Mouse (Mus musculus): ENCODE data around the gene Ifna11. TPM values are rescaled to one million over a fixed set of nuclear protein-coding genes. Genes with fewer than 3 reads are reported as not detected.
"Not testable (repeated sequence)": the region's sequence is repeated elsewhere in the genome, so short reads cannot be mapped to it uniquely, and the experiment has no call there.

The Ifna11 gene
- total RNA-seq (2021) = not detected
- long read RNA-seq, experiment 1 = 0 reads
- long read RNA-seq, experiment 2 = 0 reads

- intact Hi-C loops (cut with DNase I) = loop anchor here (2.0 kb wide), 1 partner anchor 137 kb away; the partner anchor contains the start of gene Ifna2
- DNase-seq = no peak
Measured at GRCm38 (mm10) chr4:88819659-88820058, at the start of gene Ifna11. Gene Ifna11, plus strand, starts transcription at chr4:88819959.

GRCm38 (mm10) chr4:88773534-88773933 is 46.2 kb upstream of the Ifna11 start, which contains the start of gene Gm13290:
Gene Gm13290, plus strand, starts transcription at chr4:88773834.
- intact Hi-C loops (cut with DNase I) = not testable (repeated sequence)

GRCm38 (mm10) chr4:88776622-88777021 is 43.1 kb upstream of the Ifna11 start, which contains the start of gene Gm13289:
Gene Gm13289, plus strand, starts transcription at chr4:88776922.
- intact Hi-C loops (cut with DNase I); DNase-seq: not testable (repeated sequence)

More at GRCm38 (mm10) chr4:88773534-88773933, 46.2 kb upstream of the Ifna11 start, which contains the start of gene Gm13290:
- DNase-seq = not testable (repeated sequence)

GRCm38 (mm10) chr4:88779550-88779949 is 40.2 kb upstream of the Ifna11 start, which contains the start of gene Gm13272:
Gene Gm13272, plus strand, starts transcription at chr4:88779850.
- intact Hi-C loops (cut with DNase I); DNase-seq: not testable (repeated sequence)

- DNase-seq; intact Hi-C loops (cut with DNase I): not testable (repeated sequence)
Measured at GRCm38 (mm10) chr4:88780320-88780719, 39.4 kb upstream of the Ifna11 start.

GRCm38 (mm10) chr4:88781831-88782230 is 37.9 kb upstream of the Ifna11 start, which contains the start of gene Ifnz:
Gene Ifnz, plus strand, starts transcription at chr4:88782131.
- intact Hi-C loops (cut with DNase I); DNase-seq: not testable (repeated sequence)

- DNase-seq; intact Hi-C loops (cut with DNase I): not testable (repeated sequence)
Measured at GRCm38 (mm10) chr4:88782335-88782734, 37.4 kb upstream of the Ifna11 start.

GRCm38 (mm10) chr4:88785409-88785808 is 34.4 kb upstream of the Ifna11 start, which contains the start of gene Gm13276:
Gene Gm13276, plus strand, starts transcription at chr4:88785709.
- DNase-seq; intact Hi-C loops (cut with DNase I): not testable (repeated sequence)

GRCm38 (mm10) chr4:88788402-88788801 is 31.4 kb upstream of the Ifna11 start, which contains the start of gene Gm13277:
Gene Gm13277, plus strand, starts transcription at chr4:88788632.
- DNase-seq = peak; percentile 34 to 63
- intact Hi-C loops (cut with DNase I) = not testable (repeated sequence)

GRCm38 (mm10) chr4:88791250-88791649 is 28.5 kb upstream of the Ifna11 start, which contains the start of gene Gm13278:
Gene Gm13278, plus strand, starts transcription at chr4:88791550.
- intact Hi-C loops (cut with DNase I); DNase-seq: not testable (repeated sequence)

GRCm38 (mm10) chr4:88793936-88794675 is 25.7 kb upstream of the Ifna11 start, which contains the start of gene Gm13275:
Gene Gm13275, plus strand, starts transcription at chr4:88794487.
- intact Hi-C loops (cut with DNase I) = not testable (repeated sequence)
- peak; percentile 45 to 80 for DNase-seq

- DNase-seq; intact Hi-C loops (cut with DNase I): not testable (repeated sequence)
Measured at GRCm38 (mm10) chr4:88797097-88797496, 22.7 kb upstream of the Ifna11 start, which contains the start of gene Gm13279. Gene Gm13279, plus strand, starts transcription at chr4:88797397.

- DNase-seq; intact Hi-C loops (cut with DNase I): not testable (repeated sequence)
Measured at GRCm38 (mm10) chr4:88799365-88799764, 20.4 kb upstream of the Ifna11 start, which contains the start of gene Gm13285. Gene Gm13285, plus strand, starts transcription at chr4:88799665.

- intact Hi-C loops (cut with DNase I); DNase-seq: not testable (repeated sequence)
Measured at GRCm38 (mm10) chr4:88802954-88803353, 16.8 kb upstream of the Ifna11 start, which contains the start of gene Gm13287. Gene Gm13287, plus strand, starts transcription at chr4:88803254.

GRCm38 (mm10) chr4:88805231-88805630 is 14.5 kb upstream of the Ifna11 start, which contains the start of gene Gm13288:
Gene Gm13288, plus strand, starts transcription at chr4:88805531.
- DNase-seq; intact Hi-C loops (cut with DNase I): not testable (repeated sequence)

GRCm38 (mm10) chr4:88805761-88806160 is 14.0 kb upstream of the Ifna11 start:
- DNase-seq; intact Hi-C loops (cut with DNase I): not testable (repeated sequence)

GRCm38 (mm10) chr4:88815928-88816327 is 3.8 kb upstream of the Ifna11 start, which contains the start of gene Ifna7:
Gene Ifna7, plus strand, starts transcription at chr4:88816228.
- intact Hi-C loops (cut with DNase I) = no loop called here
- no peak for DNase-seq

GRCm38 (mm10) chr4:88822995-88823394 is 3.2 kb downstream of the Ifna11 start:
- intact Hi-C loops (cut with DNase I) = no loop called here

GRCm38 (mm10) chr4:88827116-88827515 is 7.4 kb downstream of the Ifna11 start, which contains the start of gene Ifna6:
Gene Ifna6, plus strand, starts transcription at chr4:88827416.
- intact Hi-C loops (cut with DNase I); DNase-seq: not testable (repeated sequence)

More at GRCm38 (mm10) chr4:88822995-88823394, 3.2 kb downstream of the Ifna11 start:
- DNase-seq = no peak

GRCm38 (mm10) chr4:88830523-88830922 is 10.8 kb downstream of the Ifna11 start:
- DNase-seq = no peak
- intact Hi-C loops (cut with DNase I) = no loop called here
